Mouse (Mus musculus) lung, adult 2 months (tissue): ENCODE measurements at regions not wholly inside any gene's neighbourhood (a gene's known extent, or its start where the extent isn't known, plus 50 kb on each side); places are given as distances from the start of the nearest gene placed in this dataset.

Source experiments
- CTCF ChIP-seq: fragments of 200-500 bp; IDR thresholded peaks from 2 replicates; pipeline ENCODE4 v1.5.1; 2011; ENCODE audit warnings: mild to moderate bottlenecking, low read length, control low read depth; ENCODE audit not compliant: insufficient read depth
- POLR2A ChIP-seq: fragments of 200-500 bp; IDR thresholded peaks from 2 replicates; pipeline ENCODE4 v1.6.1; 2011; ENCODE audit warnings: low read depth, mild to moderate bottlenecking, control low read depth, low read length, borderline replicate concordance; ENCODE audit errors: extremely low read depth

DNA sequence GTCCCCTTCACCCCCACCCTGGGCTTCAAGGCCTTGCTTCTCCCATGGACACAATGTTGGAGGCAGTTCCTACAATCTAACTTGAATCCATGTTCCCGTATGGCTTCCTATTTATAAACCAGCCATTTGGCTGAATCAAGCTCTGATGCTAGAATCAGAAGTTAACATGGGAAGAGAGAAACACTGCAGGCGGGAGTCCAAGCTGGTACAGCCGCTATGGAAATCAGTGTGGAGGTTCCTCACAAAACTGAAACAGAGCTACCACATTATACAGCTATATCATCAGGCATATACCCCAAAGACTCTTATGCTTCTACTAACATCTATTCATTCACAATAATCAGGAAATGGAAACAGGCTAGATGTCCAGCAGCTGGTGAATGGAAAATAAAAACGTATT is 106.7 kb upstream of the Pik3r1 start:
- TF ChIP-seq CTCF (no peak), POLR2A (no peak)
